Mouse (Mus musculus): Measurements from ENCODE around the gene Il6ra.

DNA sequence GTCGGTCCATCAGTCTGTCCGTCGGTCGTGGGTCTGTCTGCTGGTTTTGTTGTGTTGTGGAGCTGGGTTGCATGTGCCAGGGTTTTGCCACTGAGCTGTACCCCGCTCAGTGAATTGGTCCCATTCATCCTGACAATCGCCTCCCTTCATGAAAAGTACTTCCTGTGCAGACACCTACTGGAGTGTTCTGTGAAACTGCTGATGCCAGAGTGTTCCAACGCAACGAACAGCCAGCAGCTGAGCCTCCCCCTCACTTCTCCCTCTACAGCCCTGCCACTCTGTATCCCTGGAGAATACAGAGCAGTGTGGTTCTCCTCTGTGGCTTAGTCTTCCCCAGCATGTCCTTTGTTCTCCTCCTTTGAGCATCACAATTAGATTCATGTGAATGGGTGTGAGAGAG lies 54.1 kb downstream of the Il6ra start:
- no peak for TF ChIP-seq CTCF (IDR thresholded peaks at IDR 0.05; ENCODE audit: borderline replicate concordance, control insufficient read depth, extremely low read depth, insufficient read depth, low read length, poor library complexity)
- no peak for TF ChIP-seq POLR2A (IDR thresholded peaks at IDR 0.05; ENCODE audit: control insufficient read depth, extremely low read depth, insufficient read depth, low read length, poor library complexity)
